In genomic region chr7:67355870-67356269, GRCm38 (mm10) we compare ENCODE assay signal across 14 mouse cellular contexts. TPM values are rescaled to one million over a fixed set of nuclear protein-coding genes. Genes with fewer than 3 reads are reported as not detected.
A peak's percentile ranks its signal among the peaks of the same experiment; 100 is the strongest.
DNase-seq lines count a peak whose midpoint lies in the region; ATAC-seq and TF ChIP-seq lines count a peak whose summit lies in the region.
"Had no signal": no experiment of that assay in that cellular context is flagged by ENCODE, and none has a peak within 500 bp of the region (broad histone marks: within the 10 kb centered on the region; RNA-seq: fewer than 3 reads in every experiment).

No protein-coding gene starts in this region.

- H3K27me3 ChIP-seq in liver, postnatal 0 days (ENCODE audit: insufficient read depth, low read length): no peaks in the 10 kb centered on the region
- H3K27me3 ChIP-seq in liver, embryonic 12.5 days (replicated peaks): no peaks in the 10 kb centered on the region
- no peaks in the 10 kb centered on the region for H3K27me3 ChIP-seq in E14TG2a.4 (ENCODE audit: insufficient read depth, low read length)
- H3K27me3 ChIP-seq: forebrain, embryonic 13.5 days; heart, embryonic 15.5 days had no signal

- no peak for ATAC-seq in CD4-positive, CD25-positive, alpha-beta regulatory T cell, adult 4 months
- no peak for ATAC-seq in liver, postnatal 0 days
- no peak for ATAC-seq in liver, embryonic 12.5 days
- peak; percentile 73 for ATAC-seq in monocyte, adult 5-6 weeks (replicated peaks; ENCODE audit: insufficient number of reproducible peaks, low FRiP score, low TSS enrichment, poor library complexity, severe bottlenecking)
- ATAC-seq: forebrain, embryonic 13.5 days had no signal

- H3K9me3 ChIP-seq in liver, postnatal 0 days (ENCODE audit: low read length): no peaks in the 10 kb centered on the region
- no peaks in the 10 kb centered on the region for H3K9me3 ChIP-seq in liver, embryonic 12.5 days (replicated peaks)
- no peaks in the 10 kb centered on the region for H3K9me3 ChIP-seq in E14TG2a.4 (ENCODE audit: low read length)
- H3K9me3 ChIP-seq: heart, embryonic 15.5 days had no signal

- H3K4me3 ChIP-seq in liver, postnatal 0 days (ENCODE audit: low read depth, low read length): no peak overlapping the region
- no peak overlapping the region for H3K4me3 ChIP-seq in liver, embryonic 12.5 days
- no peak overlapping the region for H3K4me3 ChIP-seq in E14TG2a.4 (replicated peaks; ENCODE audit: low read length)
- H3K4me3 ChIP-seq: forebrain, embryonic 13.5 days; heart, embryonic 15.5 days had no signal

- no peaks in the 10 kb centered on the region for H3K36me3 ChIP-seq in liver, postnatal 0 days (replicated peaks; ENCODE audit: insufficient read depth, low read length)
- no peaks in the 10 kb centered on the region for H3K36me3 ChIP-seq in liver, embryonic 12.5 days
- no peaks in the 10 kb centered on the region for H3K36me3 ChIP-seq in E14TG2a.4 (ENCODE audit: insufficient read depth, low read length)

- TF ChIP-seq EP300 in liver, postnatal 0 days (IDR thresholded peaks at IDR 0.05; ENCODE audit: low read depth): no peak

- 0 out of 2 replicates have a peak, but pooled peaks cover 6% of the 10 kb centered on the region for H3K4me1 ChIP-seq in liver, postnatal 0 days (ENCODE audit: insufficient read depth)
- H3K4me1 ChIP-seq in liver, embryonic 12.5 days: peaks cover 4% of the 10 kb centered on the region; the same call in 1 of the 2 replicates
- peaks cover 12% of the 10 kb centered on the region for H3K4me1 ChIP-seq in E14TG2a.4 (replicated peaks; ENCODE audit: low read depth, low read length)
- H3K4me1 ChIP-seq: forebrain, embryonic 13.5 days had no signal

- DNase-seq in CD4-positive, CD25-positive, alpha-beta regulatory T cell, adult 2 months (ENCODE audit: low read depth, low spot score): peak; percentile 56
- DNase-seq in liver, postnatal 0 days: no peak
- no peak for DNase-seq in urinary bladder, postnatal 4 days (ENCODE audit: low spot score in 2 of 2)
- no peak for DNase-seq in spleen, postnatal 36 days (ENCODE audit: low spot score in 2 of 2)
- DNase-seq: cerebellum, postnatal 10 days; gastrocnemius, postnatal 14 days; kidney, postnatal 14 days; retina, postnatal 1 day had no signal

- peak; percentile 46; the same call in 1 of the 2 replicates for TF ChIP-seq CTCF in liver, postnatal 0 days (IDR thresholded peaks at IDR 0.05; ENCODE audit: low read depth)
- TF ChIP-seq CTCF in E14TG2a.4 (conservative IDR thresholded peaks at IDR 0.05; ENCODE audit: low read length): peak; percentile 52

- no peak overlapping the region for H3K9ac ChIP-seq in liver, postnatal 0 days (replicated peaks)
- no peak overlapping the region for H3K9ac ChIP-seq in liver, embryonic 12.5 days
- H3K9ac ChIP-seq: forebrain, embryonic 13.5 days; heart, embryonic 15.5 days had no signal

- no peak overlapping the region for H3K27ac ChIP-seq in liver, postnatal 0 days (ENCODE audit: low read depth)
- H3K27ac ChIP-seq in liver, embryonic 12.5 days: no peak overlapping the region
- H3K27ac ChIP-seq: forebrain, embryonic 13.5 days; heart, embryonic 15.5 days had no signal

- H3K4me2 ChIP-seq in liver, postnatal 0 days (ENCODE audit: low read depth, low read length): no peak overlapping the region
- H3K4me2 ChIP-seq in liver, embryonic 12.5 days: no peak overlapping the region
- H3K4me2 ChIP-seq: forebrain, embryonic 13.5 days; heart, embryonic 15.5 days had no signal

- WGBS in liver, postnatal 0 days (ENCODE audit: insufficient replicate concordance): 89% methylated on average over 5 of the region's 5 CpGs
- WGBS in liver, embryonic 12.5 days (ENCODE audit: insufficient replicate concordance): 86% methylated on average over 5 of the region's 5 CpGs

RNA-seq across cellular contexts. Expression of gene Mef2a, which starts 16.8 kb away (rescaled TPM):
- polyA plus RNA-seq in CD4-positive, CD25-positive, alpha-beta regulatory T cell, adult 4 months (2017; shearing (Covaris generic)): 10 to 100 TPM in 1 of 2 experiments, 1 to 10 TPM in 1; 9.9 to 11.3 TPM
- polyA plus RNA-seq in liver, postnatal 0 days (2015; fragmentation: Nextera tagmentation; extraction: Ambion mirVana): 10.3 and 10.7 TPM in 2 replicates
- 15.0 and 16.6 TPM in 2 replicates for polyA plus RNA-seq in liver, embryonic 12.5 days (2016; fragmentation: Nextera tagmentation; extraction: Ambion mirVana)
- 226 to 314 TPM (median 237 TPM) in 3 replicates for total RNA-seq in monocyte, adult 5-6 weeks (2017)
